Mouse (Mus musculus): ENCODE data around the gene Lexm. TPM values are rescaled to one million over a fixed set of nuclear protein-coding genes. Genes with fewer than 3 reads are reported as not detected.

Lexm gene
- polyA plus RNA-seq (2015; fragmentation: Nextera tagmentation; extraction: Ambion mirVana) = not detected in 2 replicates

DNA sequence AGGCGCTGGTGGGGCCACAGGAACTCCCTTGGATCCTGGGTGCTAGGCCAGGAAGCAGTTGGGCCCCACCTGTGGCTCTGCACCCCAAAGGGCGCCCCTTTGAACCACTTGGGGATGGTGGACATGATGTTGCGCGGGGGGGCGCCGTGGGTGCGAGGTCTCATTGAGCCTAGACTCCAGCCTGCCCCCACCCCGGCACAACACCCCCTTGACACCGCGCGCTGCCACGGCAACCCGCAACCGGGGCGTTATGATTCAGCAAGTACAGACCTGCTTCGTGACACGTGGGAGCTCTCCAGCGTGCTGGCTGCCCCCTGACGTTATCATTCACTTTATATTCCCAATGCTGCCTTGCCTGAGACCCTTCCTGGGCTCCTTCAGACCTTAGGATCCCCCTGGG lies at the start of gene Lexm:
Gene Lexm (minus strand): TSS at position 186 of the 400 bp plus-strand sequence.
- 0 out of 2 replicates have a peak within 1 kb of the TSS, but pooled peaks have one; percentile 17 for H3K9ac ChIP-seq (replicated peaks)
- peaks cover 24% of the 10 kb centered on the region for H3K4me1 ChIP-seq
- ATAC-seq (ENCODE audit: low FRiP score) = 0 out of 2 replicates have a peak, but pooled peaks have one; percentile 23
- no peaks in the 10 kb centered on the region for H3K36me3 ChIP-seq
- WGBS = 0% methylated on average over 19 of the region's 19 CpGs
- peak within 1 kb of the TSS; percentile 60 for H3K4me2 ChIP-seq
- no peaks in the 10 kb centered on the region for H3K9me3 ChIP-seq (replicated peaks)
- peak within 1 kb of the TSS; percentile 27 for H3K4me3 ChIP-seq (replicated peaks)
- H3K27ac ChIP-seq (replicated peaks) = no peak within 1 kb of the TSS
- peaks cover 13% of the 10 kb centered on the region for H3K27me3 ChIP-seq (replicated peaks)

DNA sequence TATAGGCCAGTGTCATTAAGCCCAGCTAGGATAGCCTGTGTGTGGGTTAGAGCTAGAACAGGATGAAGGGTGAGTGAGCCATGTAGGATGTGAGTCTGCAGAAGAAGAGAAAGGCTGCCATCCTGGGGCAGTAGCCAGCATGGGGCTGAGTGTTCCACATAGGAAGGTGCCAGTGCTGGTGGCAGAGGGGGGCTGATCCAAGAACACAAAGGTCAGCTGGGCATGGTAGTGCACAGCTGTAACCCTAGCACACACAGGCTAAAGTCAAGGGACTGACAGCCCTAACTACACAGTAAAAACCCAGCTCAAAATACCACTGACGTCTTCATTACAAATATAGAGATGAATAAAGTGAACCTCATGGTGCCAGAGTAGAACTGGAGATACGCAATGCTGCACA lies 49.5 kb upstream of the Lexm start:
- no peak for ATAC-seq (ENCODE audit: low FRiP score)
- Histone ChIP-seq H3K9me3 (replicated peaks) (no peaks in the 10 kb centered on the region), H3K4me1 (no peaks in the 10 kb centered on the region), H3K9ac (replicated peaks) (no peak overlapping the region), H3K36me3 (peaks cover 100% of the 10 kb centered on the region), H3K27me3 (replicated peaks) (no peaks in the 10 kb centered on the region), H3K4me3 (replicated peaks) (no peak overlapping the region), H3K27ac (replicated peaks) (no peak overlapping the region), H3K4me2 (no peak overlapping the region)
- 91% methylated on average over 2 of the region's 2 CpGs for WGBS

DNA sequence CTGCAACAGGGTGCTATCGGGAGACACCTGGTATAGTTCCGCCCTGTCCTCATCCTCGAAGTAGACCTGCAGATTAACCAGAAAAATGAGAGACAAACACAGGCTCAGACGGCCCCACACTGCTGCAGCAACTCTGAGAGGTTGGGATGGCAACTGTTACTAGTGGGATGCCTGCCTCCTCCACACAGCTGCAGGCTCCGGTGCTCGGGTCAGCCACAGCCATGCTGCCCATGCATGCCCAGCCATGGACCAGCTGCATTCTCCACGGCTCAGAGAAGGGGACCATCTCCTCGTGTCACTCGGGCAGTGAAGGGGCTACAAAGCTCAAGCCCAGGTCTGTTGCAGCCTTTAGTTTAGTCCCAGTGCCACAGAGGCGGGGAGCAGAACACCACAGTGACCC lies 48.6 kb upstream of the Lexm start:
- no peaks in the 10 kb centered on the region for H3K9me3 ChIP-seq (replicated peaks)
- no peak for ATAC-seq (ENCODE audit: low FRiP score)
- no peak overlapping the region for H3K9ac ChIP-seq (replicated peaks)
- no peaks in the 10 kb centered on the region for H3K4me1 ChIP-seq
- 97% methylated on average over 10 of the region's 10 CpGs for WGBS
- no peak overlapping the region for H3K27ac ChIP-seq (replicated peaks)
- H3K4me2 ChIP-seq = no peak overlapping the region
- peaks cover 99% of the 10 kb centered on the region for H3K36me3 ChIP-seq
- no peak overlapping the region for H3K4me3 ChIP-seq (replicated peaks)
- no peaks in the 10 kb centered on the region for H3K27me3 ChIP-seq (replicated peaks)

DNA sequence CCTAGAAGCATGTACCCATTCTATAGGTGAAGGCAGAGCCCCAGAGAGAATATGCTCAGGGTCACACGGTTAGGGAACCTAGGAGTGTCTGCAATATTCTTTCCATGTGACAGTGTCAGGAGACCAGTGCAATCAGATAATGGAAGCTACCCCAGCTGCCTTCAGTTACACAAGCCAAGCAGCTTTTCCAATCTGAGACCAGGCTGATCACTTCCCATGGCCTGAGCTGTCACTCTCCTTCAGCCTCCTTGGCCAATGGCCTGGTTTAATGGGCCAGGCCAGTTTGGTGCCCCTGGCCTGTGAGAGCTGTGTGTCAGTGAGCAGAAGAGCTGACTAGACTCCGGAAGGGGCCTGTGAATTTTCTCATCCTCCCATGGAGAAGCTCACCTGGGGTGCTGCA lies 48.2 kb upstream of the Lexm start:
- Histone ChIP-seq H3K36me3 (peaks cover 99% of the 10 kb centered on the region), H3K9ac (replicated peaks) (no peak overlapping the region), H3K27me3 (replicated peaks) (no peaks in the 10 kb centered on the region), H3K4me2 (no peak overlapping the region), H3K4me1 (no peaks in the 10 kb centered on the region), H3K4me3 (replicated peaks) (no peak overlapping the region), H3K27ac (replicated peaks) (no peak overlapping the region), H3K9me3 (replicated peaks) (no peaks in the 10 kb centered on the region)
- no peak for ATAC-seq (ENCODE audit: low FRiP score)
- 98% methylated on average over 2 of the region's 2 CpGs for WGBS

DNA sequence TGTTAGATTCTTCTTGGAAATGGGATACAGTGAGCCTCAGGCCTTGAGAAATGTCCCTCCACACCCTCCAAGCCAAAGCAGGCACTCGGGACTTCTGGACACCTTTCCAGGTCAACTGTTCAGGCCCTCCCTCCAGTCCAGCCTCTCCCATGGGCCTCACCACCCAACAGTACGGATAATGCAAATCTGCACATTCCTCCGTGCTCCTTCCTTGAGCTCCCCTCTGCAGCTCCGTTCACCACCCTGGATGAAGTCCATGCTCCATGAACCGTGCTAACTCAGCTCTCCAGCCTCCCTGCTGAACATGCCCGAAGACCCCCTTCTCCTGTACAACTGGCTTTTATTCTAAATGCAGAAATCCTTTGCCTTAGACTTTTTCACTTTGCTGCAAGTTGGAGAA lies 47.7 kb upstream of the Lexm start:
- Histone ChIP-seq H3K36me3 (peaks cover 99% of the 10 kb centered on the region), H3K9ac (replicated peaks) (no peak overlapping the region), H3K4me1 (no peaks in the 10 kb centered on the region), H3K27ac (replicated peaks) (no peak overlapping the region), H3K4me2 (no peak overlapping the region), H3K27me3 (replicated peaks) (no peaks in the 10 kb centered on the region), H3K4me3 (replicated peaks) (no peak overlapping the region), H3K9me3 (replicated peaks) (no peaks in the 10 kb centered on the region)
- WGBS = 92% methylated on average over 6 of the region's 6 CpGs
- ATAC-seq (ENCODE audit: low FRiP score) = no peak

DNA sequence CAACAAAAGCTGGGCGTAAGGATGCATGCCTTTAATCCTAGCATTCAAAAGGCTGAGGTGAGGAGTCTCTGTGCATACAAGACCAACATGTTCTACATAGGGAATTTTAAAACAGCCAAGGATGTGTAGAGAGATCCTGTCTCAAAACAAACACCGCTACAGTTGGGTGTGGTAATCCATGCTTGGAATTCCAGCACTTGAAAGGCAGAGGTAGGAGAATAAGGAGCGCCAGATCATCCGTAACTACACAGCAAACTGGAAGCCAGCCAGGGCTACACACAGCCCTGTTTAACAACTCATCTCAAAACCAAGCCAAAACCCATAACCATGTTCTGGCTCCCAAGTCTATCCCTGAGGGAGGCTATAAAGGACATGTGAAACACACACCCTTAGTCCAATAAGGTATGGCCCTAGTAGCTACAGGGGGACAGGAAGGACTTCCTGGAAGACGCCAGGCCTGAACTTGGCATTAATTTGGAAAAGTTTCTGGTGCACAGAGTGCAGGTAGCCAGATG lies 47.0 kb upstream of the Lexm start:
- peaks cover 99% of the 10 kb centered on the region for H3K36me3 ChIP-seq
- no peak overlapping the region for H3K4me2 ChIP-seq
- H3K9me3 ChIP-seq (replicated peaks) = no peaks in the 10 kb centered on the region
- 94% methylated on average over 5 of the region's 5 CpGs for WGBS
- H3K27me3 ChIP-seq (replicated peaks) = no peaks in the 10 kb centered on the region
- no peak overlapping the region for H3K27ac ChIP-seq (replicated peaks)
- no peak overlapping the region for H3K4me3 ChIP-seq (replicated peaks)
- no peaks in the 10 kb centered on the region for H3K4me1 ChIP-seq
- ATAC-seq (ENCODE audit: low FRiP score) = no peak
- no peak overlapping the region for H3K9ac ChIP-seq (replicated peaks)

DNA sequence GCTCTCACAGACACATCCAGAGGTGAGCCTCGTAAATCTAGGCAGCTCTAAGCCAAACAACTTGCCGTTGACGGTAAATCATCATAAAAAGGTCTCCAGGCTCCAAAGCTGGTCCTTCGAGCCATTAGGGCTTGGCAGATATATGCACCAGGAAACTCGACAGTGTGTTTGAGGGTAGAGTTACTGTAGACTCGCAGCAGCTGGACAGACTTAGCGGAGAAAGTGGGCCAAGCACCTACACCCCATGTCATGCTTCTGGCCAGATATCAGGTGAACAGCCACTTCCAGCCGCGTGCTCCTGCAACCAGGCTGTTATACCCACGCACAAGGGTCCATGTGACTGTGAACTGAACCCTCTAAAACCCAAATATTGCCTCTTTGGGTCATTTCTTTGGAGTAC lies 38.6 kb upstream of the Lexm start:
- no peak overlapping the region for H3K27ac ChIP-seq (replicated peaks)
- peaks cover 10% of the 10 kb centered on the region for H3K4me1 ChIP-seq
- H3K9ac ChIP-seq (replicated peaks) = no peak overlapping the region
- 84% methylated on average over 10 of the region's 10 CpGs for WGBS
- no peaks in the 10 kb centered on the region for H3K27me3 ChIP-seq (replicated peaks)
- no peak overlapping the region for H3K4me2 ChIP-seq
- ATAC-seq (ENCODE audit: low FRiP score) = no peak
- H3K4me3 ChIP-seq (replicated peaks) = no peak overlapping the region
- no peaks in the 10 kb centered on the region for H3K9me3 ChIP-seq (replicated peaks)
- H3K36me3 ChIP-seq = peaks cover 40% of the 10 kb centered on the region

DNA sequence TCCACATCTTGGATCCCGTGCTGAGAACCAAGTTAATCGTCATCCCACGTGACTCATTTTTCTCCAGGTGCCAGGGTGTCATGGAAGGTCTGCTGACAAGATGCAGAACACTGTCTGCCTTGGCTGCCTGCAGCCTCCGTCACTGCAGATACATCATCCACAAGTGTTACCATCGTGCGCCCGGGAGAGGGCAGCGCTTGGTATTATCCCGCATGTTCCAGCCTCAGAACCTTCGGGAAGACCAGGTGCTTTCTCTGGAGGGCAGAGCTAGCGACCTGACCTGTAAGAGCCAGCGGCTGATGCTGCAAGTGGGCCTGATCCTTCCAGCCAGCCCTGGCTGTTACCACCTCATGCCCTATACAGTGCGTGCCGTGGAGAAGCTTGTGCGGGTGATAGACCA lies 36.0 kb upstream of the Lexm start:
- Histone ChIP-seq H3K36me3 (peaks cover 22% of the 10 kb centered on the region), H3K27ac (replicated peaks) (no peak overlapping the region), H3K4me1 (peaks cover 14% of the 10 kb centered on the region), H3K9ac (replicated peaks) (no peak overlapping the region), H3K9me3 (replicated peaks) (no peaks in the 10 kb centered on the region), H3K4me3 (replicated peaks) (no peak overlapping the region), H3K27me3 (replicated peaks) (0 out of 2 replicates have a peak, but pooled peaks cover 7% of the 10 kb centered on the region), H3K4me2 (no peak overlapping the region)
- no peak for ATAC-seq (ENCODE audit: low FRiP score)
- WGBS = 93% methylated on average over 15 of the region's 15 CpGs

DNA sequence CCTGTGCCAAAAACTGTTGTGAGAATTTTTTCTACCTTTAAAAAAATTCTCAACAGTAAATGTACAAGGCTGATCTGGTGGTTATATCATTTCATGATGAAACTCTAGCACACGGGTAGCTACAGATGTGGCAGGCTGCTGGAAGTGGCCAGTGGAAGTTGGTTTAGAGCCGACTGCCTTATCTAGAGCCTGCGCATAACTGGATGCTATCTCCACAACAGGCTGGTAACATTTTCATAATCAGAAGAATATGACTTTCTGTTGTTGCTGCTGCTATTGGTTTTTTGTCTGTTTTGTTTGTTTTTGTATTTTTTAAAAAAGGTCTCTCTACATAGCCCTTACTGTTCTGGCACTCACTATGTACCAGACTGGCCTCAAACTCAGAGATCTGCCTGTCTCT lies 35.5 kb upstream of the Lexm start:
- peaks cover 22% of the 10 kb centered on the region; the same call in 1 of the 2 replicates for H3K36me3 ChIP-seq
- no peak overlapping the region for H3K9ac ChIP-seq (replicated peaks)
- no peak overlapping the region for H3K4me2 ChIP-seq
- H3K27ac ChIP-seq (replicated peaks) = no peak overlapping the region
- ATAC-seq (ENCODE audit: low FRiP score) = no peak
- peaks cover 14% of the 10 kb centered on the region for H3K4me1 ChIP-seq
- WGBS = 97% methylated on average over 3 of the region's 3 CpGs
- H3K9me3 ChIP-seq (replicated peaks) = no peaks in the 10 kb centered on the region
- H3K27me3 ChIP-seq (replicated peaks) = 0 out of 2 replicates have a peak, but pooled peaks cover 10% of the 10 kb centered on the region
- no peak overlapping the region for H3K4me3 ChIP-seq (replicated peaks)

DNA sequence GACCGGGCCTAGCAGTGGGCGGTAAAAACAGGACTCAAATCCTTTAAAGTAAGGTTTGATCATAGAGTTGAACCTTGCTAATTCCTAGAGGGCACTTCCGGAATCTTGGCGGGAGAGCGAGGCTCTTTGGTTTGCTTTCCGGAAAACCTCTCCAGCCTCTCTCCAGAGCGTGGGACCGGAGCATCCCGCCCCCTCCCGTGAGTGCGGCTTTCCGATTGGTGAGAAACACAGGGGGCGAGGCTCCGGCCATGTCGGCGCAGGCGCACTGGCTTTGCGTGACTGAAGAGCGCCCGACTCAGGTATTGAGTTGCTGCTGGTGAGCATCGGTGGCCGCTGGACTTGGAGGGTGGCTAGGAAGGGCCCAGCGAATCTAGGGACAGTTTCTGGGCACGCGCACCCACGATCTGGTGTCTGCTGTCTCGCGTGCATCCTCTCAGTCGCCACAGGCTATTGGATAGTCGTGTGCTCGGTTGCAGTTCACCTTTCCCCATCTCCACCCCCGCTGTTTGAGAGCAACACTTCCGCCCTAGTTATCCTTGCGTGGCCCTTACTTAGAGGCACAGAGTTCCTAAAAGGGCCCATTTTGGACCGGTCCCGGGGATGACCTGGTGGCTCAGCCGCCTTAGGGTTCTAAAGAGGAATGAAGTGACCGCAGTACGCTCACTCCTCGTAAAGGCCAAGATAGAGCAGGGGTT lies 33.9 kb upstream of the Lexm start, which contains the start of gene Pars2:
Gene Pars2 (plus strand): TSS at position 237 of the 695 bp plus-strand sequence.
- Histone ChIP-seq H3K4me1 (peaks cover 14% of the 10 kb centered on the region), H3K9ac (replicated peaks) (peak within 1 kb of the TSS; percentile 82), H3K4me3 (replicated peaks) (peak within 1 kb of the TSS; percentile 64), H3K36me3 (peaks cover 22% of the 10 kb centered on the region; the same call in 1 of the 2 replicates), H3K27ac (replicated peaks) (peak within 1 kb of the TSS; percentile 80), H3K27me3 (replicated peaks) (0 out of 2 replicates have a peak, but pooled peaks cover 10% of the 10 kb centered on the region), H3K9me3 (replicated peaks) (no peaks in the 10 kb centered on the region), H3K4me2 (peak within 1 kb of the TSS; percentile 98)
- 3% methylated on average over 40 of the region's 40 CpGs for WGBS
- ATAC-seq (ENCODE audit: low FRiP score) = peak; percentile 97

DNA sequence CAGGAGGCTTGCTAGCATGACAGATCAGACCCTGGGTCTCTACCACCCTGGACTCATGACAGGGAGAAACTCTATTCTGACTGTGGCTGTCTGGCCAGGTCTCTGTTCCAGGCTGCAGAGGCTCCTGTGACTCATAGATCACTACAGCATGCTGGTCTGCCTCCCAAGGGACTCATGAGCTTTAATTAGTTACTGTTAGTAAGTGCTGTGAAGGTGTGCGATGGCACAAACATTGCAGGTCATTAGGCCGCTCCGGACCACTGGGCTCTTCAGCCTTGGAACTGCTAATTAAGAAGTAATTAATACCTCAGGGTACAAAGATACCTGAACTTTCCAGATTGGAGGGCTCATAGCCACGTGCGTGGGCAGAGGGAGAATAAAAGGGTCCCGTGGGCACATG lies 30.1 kb upstream of the Lexm start:
- Histone ChIP-seq H3K4me2 (no peak overlapping the region), H3K36me3 (no peaks in the 10 kb centered on the region), H3K4me3 (replicated peaks) (no peak overlapping the region), H3K9me3 (replicated peaks) (no peaks in the 10 kb centered on the region), H3K27ac (replicated peaks) (no peak overlapping the region), H3K9ac (replicated peaks) (no peak overlapping the region), H3K27me3 (replicated peaks) (0 out of 2 replicates have a peak, but pooled peaks cover 10% of the 10 kb centered on the region), H3K4me1 (peaks cover 25% of the 10 kb centered on the region)
- no peak for ATAC-seq (ENCODE audit: low FRiP score)
- 59% methylated on average over 6 of the region's 6 CpGs for WGBS

DNA sequence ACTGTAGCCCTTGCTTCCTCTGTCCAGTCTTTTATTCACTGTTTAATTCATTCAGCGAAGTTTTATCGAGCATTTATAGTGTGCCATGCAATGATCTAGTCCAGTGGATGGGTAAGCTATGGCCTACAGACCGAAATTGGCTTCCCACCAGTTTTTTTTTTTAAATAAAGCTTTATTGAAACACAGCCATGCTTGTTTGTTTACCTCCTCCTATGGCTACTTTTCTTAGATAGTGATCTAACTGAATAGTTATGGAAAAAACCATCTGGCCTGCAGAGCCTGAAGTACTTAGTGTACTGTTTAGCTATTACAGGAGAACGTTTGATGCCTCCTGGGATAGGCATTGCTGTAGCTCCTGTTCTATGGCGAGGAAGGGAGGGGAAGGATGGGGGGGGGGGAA lies 28.8 kb upstream of the Lexm start:
- Histone ChIP-seq H3K4me1 (peaks cover 16% of the 10 kb centered on the region), H3K36me3 (no peaks in the 10 kb centered on the region), H3K4me3 (replicated peaks) (no peak overlapping the region), H3K27me3 (replicated peaks) (0 out of 2 replicates have a peak, but pooled peaks cover 10% of the 10 kb centered on the region), H3K27ac (replicated peaks) (no peak overlapping the region; the same call in 1 of the 2 replicates), H3K9me3 (replicated peaks) (no peaks in the 10 kb centered on the region), H3K9ac (replicated peaks) (no peak overlapping the region), H3K4me2 (no peak overlapping the region)
- 75% methylated on average over 5 of the region's 5 CpGs for WGBS
- ATAC-seq (ENCODE audit: low FRiP score) = no peak

All from neural tube, embryonic 15.5 days (tissue).